ENCODE assay signal across 20 mouse cellular contexts in genomic region chr14:80975795-80976194, GRCm38 (mm10).
DNase-seq lines count a peak whose midpoint lies in the region; ATAC-seq and TF ChIP-seq lines count a peak whose summit lies in the region.
"Had no signal": no experiment of that assay in that cellular context is flagged by ENCODE, and none has a peak within 500 bp of the region (broad histone marks: within the 10 kb centered on the region; RNA-seq: fewer than 3 reads in every experiment).

No protein-coding gene starts in this region.

- H3K4me2 ChIP-seq in limb, embryonic 12.5 days, result no peak overlapping the region
- H3K4me2 ChIP-seq in limb, embryonic 14.5 days (replicated peaks; ENCODE audit: low read depth, low read length, severe bottlenecking), result no peak overlapping the region
- no peak overlapping the region for H3K4me2 ChIP-seq in hindbrain, embryonic 12.5 days (replicated peaks)
- H3K4me2 ChIP-seq: embryonic facial prominence, embryonic 12.5 days; forebrain, embryonic 12.5 days; forebrain, embryonic 15.5 days had no signal

- ATAC-seq in limb, embryonic 12.5 days (ENCODE audit: insufficient number of reproducible peaks, insufficient read depth, low FRiP score, low TSS enrichment, low read depth), result peak; percentile 65; the same call in 1 of the 2 replicates
- ATAC-seq in limb, embryonic 14.5 days (ENCODE audit: low FRiP score, low read depth), result peak; percentile 50; the same call in 1 of the 2 replicates
- ATAC-seq in hindbrain, embryonic 12.5 days (ENCODE audit: low FRiP score), result no peak
- ATAC-seq: forebrain, embryonic 15.5 days; forebrain, postnatal 0 days had no signal

- no peak for TF ChIP-seq POLR2A in limb, embryonic 14.5 days (IDR thresholded peaks at IDR 0.05; ENCODE audit: borderline replicate concordance, extremely low read depth, insufficient read depth, insufficient read length)

- no peak overlapping the region for H3K9ac ChIP-seq in limb, embryonic 12.5 days (replicated peaks)
- no peak overlapping the region for H3K9ac ChIP-seq in limb, embryonic 14.5 days (ENCODE audit: low read depth, low read length, severe bottlenecking)
- H3K9ac ChIP-seq in hindbrain, embryonic 12.5 days, result no peak overlapping the region
- H3K9ac ChIP-seq: embryonic facial prominence, embryonic 12.5 days; forebrain, embryonic 12.5 days; forebrain, embryonic 15.5 days; forebrain, postnatal 0 days had no signal

- DNase-seq in brain, adult 2 months (ENCODE audit: low read depth, low spot score), result peak; percentile 6
- peak; percentile 34 for DNase-seq in forelimb bud, embryonic 11.5 days (ENCODE audit: low read depth, low spot score)
- peak; percentile 18 for DNase-seq in limb, embryonic 14.5 days (ENCODE audit: low spot score)
- no peak for DNase-seq in right cerebral cortex, postnatal 10 days (ENCODE audit: low spot score in 2 of 2)
- DNase-seq in ovary, postnatal 14 days (ENCODE audit: low spot score), result no peak
- DNase-seq: adrenal gland, adult 2 months; adrenal gland, postnatal 10 days; adrenal gland, postnatal 25 days; cerebellum, adult 11-12 months; cerebellum, adult 2 months; cerebellum, adult 9-10 months; cerebellum, postnatal 10 days; cerebellum, postnatal 25 days; forebrain, postnatal 0 days had no signal

- 0 out of 2 replicates have a peak, but pooled peaks cover 13% of the 10 kb centered on the region for H3K4me1 ChIP-seq in limb, embryonic 12.5 days (replicated peaks)
- H3K4me1 ChIP-seq in limb, embryonic 14.5 days (ENCODE audit: control insufficient read depth, insufficient read depth, low read length), result peaks cover 10% of the 10 kb centered on the region
- 0 out of 2 replicates have a peak, but pooled peaks cover 3% of the 10 kb centered on the region for H3K4me1 ChIP-seq in hindbrain, embryonic 12.5 days
- H3K4me1 ChIP-seq: embryonic facial prominence, embryonic 10.5 days; embryonic facial prominence, embryonic 12.5 days; forebrain, embryonic 15.5 days had no signal

- H3K9me3 ChIP-seq in limb, embryonic 12.5 days, result no peaks in the 10 kb centered on the region
- no peaks in the 10 kb centered on the region for H3K9me3 ChIP-seq in limb, embryonic 14.5 days (ENCODE audit: control insufficient read depth, low read length)
- no peaks in the 10 kb centered on the region for H3K9me3 ChIP-seq in hindbrain, embryonic 12.5 days (replicated peaks)
- H3K9me3 ChIP-seq: embryonic facial prominence, embryonic 10.5 days; embryonic facial prominence, embryonic 12.5 days; forebrain, embryonic 12.5 days; forebrain, embryonic 15.5 days had no signal

- no peaks in the 10 kb centered on the region for H3K36me3 ChIP-seq in limb, embryonic 12.5 days
- H3K36me3 ChIP-seq in limb, embryonic 14.5 days (ENCODE audit: control insufficient read depth, insufficient read depth, low read length), result no peaks in the 10 kb centered on the region
- H3K36me3 ChIP-seq in hindbrain, embryonic 12.5 days, result no peaks in the 10 kb centered on the region
- H3K36me3 ChIP-seq: embryonic facial prominence, embryonic 10.5 days; embryonic facial prominence, embryonic 12.5 days; forebrain, embryonic 12.5 days; forebrain, embryonic 15.5 days had no signal

- H3K27me3 ChIP-seq in limb, embryonic 12.5 days, result no peaks in the 10 kb centered on the region
- H3K27me3 ChIP-seq in limb, embryonic 14.5 days (ENCODE audit: control insufficient read depth, insufficient read depth, low read length), result no peaks in the 10 kb centered on the region
- no peaks in the 10 kb centered on the region for H3K27me3 ChIP-seq in hindbrain, embryonic 12.5 days
- H3K27me3 ChIP-seq: embryonic facial prominence, embryonic 12.5 days; forebrain, embryonic 12.5 days; forebrain, embryonic 15.5 days had no signal

- H3K4me3 ChIP-seq in limb, embryonic 12.5 days (replicated peaks), result no peak overlapping the region
- no peak overlapping the region for H3K4me3 ChIP-seq in limb, embryonic 14.5 days (replicated peaks; ENCODE audit: low read length)
- H3K4me3 ChIP-seq in hindbrain, embryonic 12.5 days, result no peak overlapping the region
- H3K4me3 ChIP-seq: embryonic facial prominence, embryonic 10.5 days; embryonic facial prominence, embryonic 12.5 days; forebrain, embryonic 12.5 days; forebrain, embryonic 15.5 days had no signal

- WGBS in limb, embryonic 12.5 days, result 48% methylated on average over 4 of the region's 4 CpGs
- WGBS in limb, embryonic 14.5 days, result 20% methylated on average over 4 of the region's 4 CpGs
- WGBS in hindbrain, embryonic 12.5 days, result 88% methylated on average over 4 of the region's 4 CpGs

- no peak overlapping the region for H3K27ac ChIP-seq in limb, embryonic 12.5 days
- H3K27ac ChIP-seq in limb, embryonic 14.5 days (replicated peaks; ENCODE audit: low read depth, low read length), result no peak overlapping the region
- no peak overlapping the region for H3K27ac ChIP-seq in hindbrain, embryonic 12.5 days
- H3K27ac ChIP-seq: embryonic facial prominence, embryonic 10.5 days; embryonic facial prominence, embryonic 12.5 days; forebrain, embryonic 12.5 days; forebrain, embryonic 15.5 days had no signal

Comparison
In these comparisons a context has a peak if more than half of its experiments do, and no peak if none do; other contexts are left out.
1. DNase-seq: peak in brain, adult 2 months (single experiment), forelimb bud, embryonic 11.5 days (single experiment) and limb, embryonic 14.5 days (single experiment); none in right cerebral cortex, postnatal 10 days (0 of 2) and ovary, postnatal 14 days (single experiment).